Mouse (Mus musculus): ENCODE results near the gene Lpin2. TPM values are rescaled to one million over a fixed set of nuclear protein-coding genes. Genes with fewer than 3 reads are reported as not detected.

Gene Lpin2
- polyA plus RNA-seq, 1 experiment from 2014 or later: 65.8 TPM

GRCm38 (mm10) chr17:71288145-71288758, 105.9 kb downstream of the Lpin2 start:
- Histone ChIP-seq H3K27me3 (replicated peaks; ENCODE audit: insufficient read depth, low read length) (no peaks in the 10 kb centered on the region), H3K9me3 (ENCODE audit: low read length) (no peaks in the 10 kb centered on the region), H3K4me1 (ENCODE audit: insufficient read depth, low read depth, low read length) (peaks cover 11% of the 10 kb centered on the region; the same call in 1 of the 2 replicates), H3K4me2 (replicated peaks; ENCODE audit: low read depth, low read length) (no peak overlapping the region), H3K27ac (ENCODE audit: low read length) (no peak overlapping the region), H3K36me3 (ENCODE audit: insufficient read depth, low read length) (no peaks in the 10 kb centered on the region), H3K9ac (replicated peaks; ENCODE audit: low read depth) (no peak overlapping the region), H3K4me3 (ENCODE audit: low read depth, low read length) (no peak overlapping the region)
- DNase-seq (ENCODE audit: low spot score) (peak; percentile 65), ATAC-seq (no peak)
- 71% methylated on average over 11 of the region's 11 CpGs for WGBS
- TF ChIP-seq EP300 (IDR thresholded peaks at IDR 0.05) (no peak), CTCF (IDR thresholded peaks at IDR 0.05) (no peak)

GRCm38 (mm10) chr17:71288808-71289548, 106.6 kb downstream of the Lpin2 start:
- Histone ChIP-seq H3K4me3 (ENCODE audit: low read depth, low read length) (no peak overlapping the region), H3K4me2 (replicated peaks; ENCODE audit: low read depth, low read length) (no peak overlapping the region), H3K4me1 (ENCODE audit: insufficient read depth, low read depth, low read length) (peaks cover 8% of the 10 kb centered on the region; the same call in 1 of the 2 replicates), H3K9me3 (ENCODE audit: low read length) (no peaks in the 10 kb centered on the region), H3K27me3 (replicated peaks; ENCODE audit: insufficient read depth, low read length) (no peaks in the 10 kb centered on the region), H3K9ac (replicated peaks; ENCODE audit: low read depth) (no peak overlapping the region), H3K27ac (ENCODE audit: low read length) (no peak overlapping the region), H3K36me3 (ENCODE audit: insufficient read depth, low read length) (no peaks in the 10 kb centered on the region)
- DNase-seq (ENCODE audit: low spot score) (no peak), ATAC-seq (no peak)
- TF ChIP-seq EP300 (IDR thresholded peaks at IDR 0.05) (no peak), CTCF (IDR thresholded peaks at IDR 0.05) (no peak)
- 83% methylated on average over 10 of the region's 10 CpGs for whole genome bisulfite sequencing

GRCm38 (mm10) chr17:71289572-71290176, 107.3 kb downstream of the Lpin2 start:
- ATAC-seq (peak; percentile 12; the same call in 1 of the 2 replicates), DNase-seq (ENCODE audit: low spot score) (peak; percentile 43)
- Histone ChIP-seq H3K9me3 (ENCODE audit: low read length) (no peaks in the 10 kb centered on the region), H3K4me1 (ENCODE audit: insufficient read depth, low read depth, low read length) (peaks cover 7% of the 10 kb centered on the region; the same call in 1 of the 2 replicates), H3K27me3 (replicated peaks; ENCODE audit: insufficient read depth, low read length) (no peaks in the 10 kb centered on the region), H3K4me2 (replicated peaks; ENCODE audit: low read depth, low read length) (no peak overlapping the region), H3K9ac (replicated peaks; ENCODE audit: low read depth) (no peak overlapping the region), H3K4me3 (ENCODE audit: low read depth, low read length) (no peak overlapping the region), H3K27ac (ENCODE audit: low read length) (no peak overlapping the region), H3K36me3 (ENCODE audit: insufficient read depth, low read length) (no peaks in the 10 kb centered on the region)
- no peak for TF ChIP-seq EP300 (IDR thresholded peaks at IDR 0.05)
- no peak for TF ChIP-seq CTCF (IDR thresholded peaks at IDR 0.05)
- WGBS: 68% methylated on average over 6 of the region's 6 CpGs

GRCm38 (mm10) chr17:71290486-71291410, 108.4 kb downstream of the Lpin2 start:
- H3K9me3 ChIP-seq (ENCODE audit: low read length): no peaks in the 10 kb centered on the region
- H3K4me1 ChIP-seq (ENCODE audit: insufficient read depth, low read depth, low read length): peaks cover 4% of the 10 kb centered on the region; the same call in 1 of the 2 replicates
- ATAC-seq: no peak
- H3K9ac ChIP-seq (replicated peaks; ENCODE audit: low read depth): no peak overlapping the region
- H3K27ac ChIP-seq (ENCODE audit: low read length): no peak overlapping the region
- no peak overlapping the region for H3K4me2 ChIP-seq (replicated peaks; ENCODE audit: low read depth, low read length)
- DNase-seq (ENCODE audit: low spot score): no peak
- WGBS: 73% methylated on average over 7 of the region's 7 CpGs
- TF ChIP-seq EP300 (IDR thresholded peaks at IDR 0.05): no peak
- TF ChIP-seq CTCF (IDR thresholded peaks at IDR 0.05): no peak
- no peaks in the 10 kb centered on the region for H3K36me3 ChIP-seq (ENCODE audit: insufficient read depth, low read length)
- no peaks in the 10 kb centered on the region for H3K27me3 ChIP-seq (replicated peaks; ENCODE audit: insufficient read depth, low read length)
- H3K4me3 ChIP-seq (ENCODE audit: low read depth, low read length): no peak overlapping the region

- no peak for ATAC-seq
- Histone ChIP-seq H3K27ac (ENCODE audit: low read length) (no peak overlapping the region), H3K36me3 (ENCODE audit: insufficient read depth, low read length) (no peaks in the 10 kb centered on the region), H3K4me3 (ENCODE audit: low read depth, low read length) (no peak overlapping the region), H3K9me3 (ENCODE audit: low read length) (no peaks in the 10 kb centered on the region), H3K4me2 (replicated peaks; ENCODE audit: low read depth, low read length) (no peak overlapping the region), H3K4me1 (ENCODE audit: insufficient read depth, low read depth, low read length) (no peaks in the 10 kb centered on the region), H3K27me3 (replicated peaks; ENCODE audit: insufficient read depth, low read length) (no peaks in the 10 kb centered on the region), H3K9ac (replicated peaks; ENCODE audit: low read depth) (no peak overlapping the region)
- 80% methylated on average over 6 of the region's 6 CpGs for WGBS
- no peak for DNase-seq (ENCODE audit: low spot score)
- TF ChIP-seq CTCF (IDR thresholded peaks at IDR 0.05): no peak
Measured at GRCm38 (mm10) chr17:71291897-71292420, 109.6 kb downstream of the Lpin2 start.

Data from lung, postnatal 0 days (tissue).